Mouse (Mus musculus) cerebellum, adult 18-20 months (tissue): ENCODE measurements at regions not wholly inside any gene's neighbourhood (a gene's known extent, or its start where the extent isn't known, plus 50 kb on each side); places are given as distances from the start of the nearest gene placed in this dataset.

Experiments
- DNase-seq, 2 experiments: peaks; one replicate each; pipeline ENCODE4 v3.0.0; 2021

DNA sequence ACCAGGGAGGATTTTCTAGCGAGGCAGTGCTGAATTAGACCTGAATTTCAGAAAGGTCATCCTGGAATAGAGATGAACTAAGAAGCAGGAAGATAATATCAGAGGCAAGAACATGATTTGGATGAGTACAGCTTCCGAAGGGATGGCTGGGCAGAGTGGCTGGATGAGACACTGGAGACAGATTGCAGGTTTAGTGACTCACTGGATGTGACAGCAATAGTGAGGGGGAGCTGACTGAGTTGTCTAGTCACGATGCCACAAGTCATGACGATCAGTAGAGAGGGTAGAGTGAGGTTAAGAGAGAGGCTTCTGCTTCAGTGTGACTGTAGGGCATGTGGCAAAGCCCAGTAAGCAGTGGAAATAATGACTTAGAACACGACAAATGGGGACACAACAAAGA lies 181.3 kb upstream of the Npy start:
- DNase-seq = no peak

DNA sequence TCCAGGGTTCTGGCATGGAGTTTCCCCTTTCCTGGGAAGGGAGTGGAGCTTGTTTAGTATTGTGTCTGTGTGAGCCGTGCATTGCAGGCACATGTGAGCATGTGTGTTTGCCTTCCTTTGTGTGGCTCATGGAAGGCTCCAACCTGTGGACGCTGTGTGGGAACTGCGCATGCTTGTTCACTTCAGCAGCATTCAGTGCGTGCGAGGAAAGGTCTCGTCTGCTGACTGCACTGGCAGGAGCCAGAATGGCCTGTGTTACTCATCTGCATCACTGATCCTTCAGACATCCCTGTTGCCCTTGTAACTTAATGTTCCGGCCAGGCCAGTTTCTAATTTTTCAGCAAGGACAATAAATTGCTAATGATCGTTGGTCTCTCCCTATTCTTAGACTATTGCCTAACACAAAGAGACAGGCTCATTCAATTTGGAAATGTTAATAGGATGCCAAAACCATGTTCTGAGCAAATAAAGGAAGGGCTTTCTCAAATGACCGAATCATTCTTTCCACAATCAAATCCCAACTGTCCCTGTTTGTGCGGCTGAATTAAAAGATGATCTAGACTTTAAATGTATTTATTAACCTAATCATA lies 167.9 kb upstream of the Npy start:
- no peak for DNase-seq

DNA sequence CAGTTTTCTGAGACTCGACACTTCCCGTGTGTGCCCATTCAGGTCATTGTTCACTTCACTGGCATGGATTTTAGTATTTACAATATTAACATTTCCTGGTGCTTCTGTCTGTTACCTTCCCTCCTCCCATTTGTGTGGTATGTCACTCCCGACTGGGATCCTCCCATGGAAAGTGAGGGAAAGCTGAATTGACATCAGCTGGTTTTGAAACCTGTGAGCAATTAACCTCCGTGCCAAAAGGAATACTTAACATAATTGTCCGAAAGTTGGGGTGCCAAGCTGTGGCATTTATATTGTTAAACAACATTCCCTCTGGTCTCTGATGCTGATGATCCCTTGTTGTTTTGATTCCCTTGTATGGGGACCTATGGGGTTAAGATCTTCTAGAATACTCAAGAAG lies 167.3 kb upstream of the Npy start:
- no peak for DNase-seq

DNA sequence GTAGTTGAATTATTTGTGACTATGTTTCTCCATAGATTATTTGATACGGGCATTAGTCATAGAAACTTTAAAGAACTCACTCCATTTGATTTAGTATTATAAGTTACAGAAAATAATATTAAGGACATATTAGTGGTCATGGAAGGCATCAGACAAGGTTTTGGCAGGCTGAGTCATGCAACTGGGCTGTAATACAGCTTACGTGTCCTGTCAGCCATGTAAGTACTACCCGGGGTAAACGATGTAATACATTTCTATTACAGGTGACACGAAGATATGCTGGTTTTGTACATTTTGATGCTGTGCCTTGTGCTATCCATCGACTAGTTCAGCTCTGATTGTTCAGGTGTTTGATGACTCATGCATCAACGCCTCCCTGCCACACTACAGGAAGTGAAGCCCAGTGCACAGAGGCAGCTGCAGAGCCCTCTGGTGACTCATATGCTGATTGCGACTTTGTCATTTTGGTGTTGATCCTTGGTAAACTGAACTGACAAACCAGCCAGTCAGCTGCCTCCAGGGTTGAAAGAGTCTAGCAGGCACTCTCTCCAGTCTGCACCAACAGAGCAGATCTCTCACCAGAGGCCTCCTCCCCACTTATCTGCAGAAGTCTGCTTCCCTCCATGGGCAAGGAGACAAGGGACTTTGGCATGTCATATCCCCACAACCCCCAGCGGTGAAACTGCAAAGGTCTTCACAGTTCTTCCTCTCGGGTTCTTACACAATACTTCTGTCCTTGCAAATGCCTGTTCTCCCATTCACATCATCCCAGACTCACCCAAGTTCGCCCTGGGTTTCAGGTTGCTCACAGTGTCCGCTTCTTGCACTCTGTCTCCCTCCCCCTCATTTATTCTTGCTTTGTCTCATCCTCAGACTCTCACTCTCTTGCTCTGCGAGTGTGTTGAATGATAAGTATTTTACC lies 165.9 kb upstream of the Npy start:
- no peak for DNase-seq

DNA sequence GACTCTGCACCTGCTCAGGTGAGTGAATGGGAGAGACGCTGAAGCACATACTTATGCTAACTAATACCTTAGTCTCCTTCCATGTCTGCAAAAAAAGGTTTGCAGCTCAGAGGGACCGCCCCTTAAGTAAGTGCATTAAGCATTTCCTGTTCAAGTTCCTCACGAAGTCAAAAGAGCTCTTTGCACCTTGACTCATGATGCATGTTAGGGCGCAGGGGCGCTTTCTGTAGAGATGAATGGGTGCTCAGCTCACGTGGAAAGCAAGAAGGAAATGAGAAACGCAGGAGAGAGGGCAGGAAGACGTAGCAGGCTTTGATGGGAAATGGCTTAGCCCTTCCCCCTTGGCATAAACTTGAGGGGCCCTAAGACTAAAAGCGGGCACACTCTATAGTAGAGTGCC lies 164.5 kb upstream of the Npy start:
- no peak for DNase-seq

DNA sequence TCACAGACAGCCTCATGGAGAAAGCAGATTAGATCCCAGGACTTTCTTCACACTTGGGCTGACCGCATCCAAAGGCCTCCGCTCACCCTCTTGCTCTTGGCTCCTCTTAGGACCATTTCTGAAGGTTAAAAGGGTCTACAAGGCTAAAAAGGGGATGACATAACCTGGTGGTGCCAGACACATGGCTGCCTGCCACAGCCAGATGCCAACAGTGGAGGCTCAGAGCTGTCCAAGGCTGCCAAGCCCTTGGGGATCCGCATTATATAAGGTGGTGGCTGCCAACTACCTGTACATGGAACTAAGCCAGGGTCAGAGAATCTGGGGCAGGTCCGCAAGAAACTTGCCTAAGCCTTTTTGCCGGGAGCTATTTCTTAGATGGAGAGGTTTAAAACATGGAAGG lies 151.5 kb upstream of the Npy start:
- DNase-seq = peak; percentile 54 to 62

DNA sequence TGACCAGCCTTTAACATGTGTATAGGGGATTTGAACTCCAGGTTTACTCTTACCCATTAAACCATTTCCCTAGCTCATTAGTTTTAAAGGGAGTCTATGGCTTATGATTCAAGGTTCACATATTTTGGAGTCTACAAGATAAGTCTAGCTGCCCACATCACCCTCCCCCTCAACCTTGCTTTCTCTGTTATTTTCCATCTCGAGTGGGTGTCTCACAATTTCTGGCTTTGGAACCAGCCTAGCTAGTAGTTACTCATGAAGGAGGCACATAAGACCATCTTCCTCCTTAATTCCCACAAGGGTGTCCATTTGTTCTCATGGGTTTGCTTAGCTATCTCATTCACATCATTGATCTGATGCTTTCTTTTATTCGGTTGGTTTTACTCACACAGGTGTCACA lies 150.6 kb upstream of the Npy start:
- DNase-seq = no peak

DNA sequence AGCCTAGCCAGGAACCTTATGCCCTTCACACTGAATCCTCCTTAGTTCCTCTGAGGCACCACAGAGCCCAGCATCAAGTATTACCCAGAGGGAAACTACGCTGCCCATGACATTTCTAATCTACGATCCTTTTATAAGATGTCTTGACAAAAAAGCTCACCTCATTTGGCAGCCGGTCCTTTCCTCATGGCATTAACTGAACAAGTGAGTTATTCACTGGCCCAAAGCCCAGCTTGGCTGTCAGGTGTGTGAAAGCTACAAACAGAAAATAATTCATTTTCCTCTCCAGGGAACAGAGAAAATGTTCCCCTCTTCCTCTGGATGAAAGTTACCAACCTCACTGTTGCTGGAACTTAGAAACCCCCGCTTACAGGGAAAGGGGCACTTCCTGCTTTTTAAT lies 135.7 kb upstream of the Npy start:
- no peak for DNase-seq

DNA sequence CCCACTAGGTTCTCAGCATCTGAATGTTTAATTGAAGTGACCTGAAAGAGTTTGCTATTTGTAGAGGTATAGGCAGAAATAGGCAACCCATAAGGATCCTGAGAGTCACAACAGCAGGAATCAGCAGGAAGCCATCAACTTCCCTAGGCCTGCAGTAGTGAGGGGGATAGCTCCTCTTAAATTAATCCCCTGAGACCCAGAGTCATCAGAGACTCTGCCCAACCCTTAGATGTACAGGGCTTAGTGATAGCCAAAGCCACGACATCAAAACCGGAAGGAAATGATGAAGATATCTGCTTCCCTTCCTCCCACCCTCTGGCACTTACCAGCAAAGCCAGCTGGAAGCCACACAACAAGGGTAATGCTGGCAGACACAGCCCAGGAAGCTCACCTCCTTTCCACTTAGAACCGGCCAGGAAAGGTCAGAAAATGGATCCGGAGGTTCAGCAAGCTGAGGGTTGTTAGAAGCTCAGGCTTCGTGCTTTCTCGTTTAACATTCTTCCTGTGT lies 130.4 kb upstream of the Npy start:
- DNase-seq = peak in 1 of 2 experiments; percentile 7

DNA sequence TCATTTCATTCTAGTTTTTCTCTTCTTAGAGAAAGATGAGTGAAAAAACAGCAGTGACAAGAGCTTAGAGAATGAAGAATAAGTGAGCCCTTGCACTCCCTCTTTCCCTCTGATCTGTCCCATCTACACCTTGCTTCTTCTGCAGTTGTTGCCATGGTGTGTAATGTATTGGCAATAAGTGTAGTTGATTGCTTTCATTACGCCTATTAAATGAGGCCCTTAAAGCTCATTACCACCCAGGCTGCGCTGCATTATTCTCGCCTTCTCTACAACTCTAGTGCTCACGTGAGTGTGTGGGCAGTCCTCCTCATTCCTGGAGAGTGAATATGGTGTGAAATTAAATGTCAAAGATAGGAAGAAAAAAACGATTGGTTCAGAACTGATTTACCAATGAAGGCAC lies 127.7 kb upstream of the Npy start:
- DNase-seq = no peak

DNA sequence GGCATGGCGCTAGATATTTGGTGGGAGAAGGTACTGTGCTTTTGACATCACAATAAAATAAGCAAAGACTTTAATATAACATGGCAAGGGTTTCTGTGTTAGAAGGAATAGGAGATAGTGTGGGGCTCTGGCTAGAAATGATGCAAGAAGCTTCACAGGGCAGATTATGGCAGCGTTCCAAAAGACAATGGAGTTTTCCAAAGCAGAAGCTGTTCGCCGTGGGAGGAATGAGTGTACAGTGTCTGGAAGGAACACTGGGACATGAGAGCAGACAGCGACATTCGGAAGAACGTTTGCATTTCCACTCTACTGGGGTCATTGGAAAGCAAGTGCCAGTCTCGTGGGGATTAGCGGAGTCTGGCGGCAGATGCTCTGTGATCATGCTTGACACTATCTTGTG lies 125.5 kb upstream of the Npy start:
- DNase-seq = no peak

DNA sequence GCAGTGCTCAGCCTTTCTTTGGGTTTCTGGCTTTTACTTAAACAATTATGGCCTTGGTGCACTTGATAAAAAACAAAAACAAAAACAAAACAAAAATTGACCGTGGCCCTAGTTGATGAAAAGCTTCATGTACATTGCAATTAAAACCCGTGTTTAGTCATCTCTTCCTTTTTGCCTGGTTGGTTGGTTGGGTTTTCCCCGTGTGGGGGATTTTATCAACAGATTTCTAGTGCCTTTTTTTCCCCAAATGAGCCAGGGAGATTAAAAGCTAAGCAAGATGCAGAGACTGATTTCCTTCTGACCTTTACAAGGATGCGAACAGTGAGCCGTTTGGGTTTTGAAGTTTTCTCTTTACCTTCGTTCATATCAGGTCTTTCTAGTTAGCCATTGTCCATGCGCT lies 121.1 kb upstream of the Npy start:
- no peak for DNase-seq

DNA sequence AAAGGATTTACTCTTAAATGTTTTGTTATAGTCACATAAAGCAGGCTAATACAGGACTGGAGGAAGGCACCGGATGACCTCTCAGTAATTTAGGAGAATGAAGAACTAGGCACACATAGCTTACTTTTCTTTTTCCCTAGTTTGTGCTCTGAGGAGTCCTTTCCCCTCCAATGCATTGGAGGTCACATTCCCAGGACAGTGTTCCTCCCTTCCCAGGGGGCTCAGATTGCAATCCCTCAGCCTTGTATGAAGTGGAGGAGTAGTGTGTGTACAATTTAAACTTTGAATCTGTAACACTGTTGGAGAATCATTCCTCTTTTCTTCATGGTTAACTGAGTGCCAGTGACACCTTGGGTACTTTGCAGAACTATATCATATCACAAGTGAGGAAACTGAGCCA lies 109.5 kb upstream of the Npy start:
- no peak for DNase-seq

DNA sequence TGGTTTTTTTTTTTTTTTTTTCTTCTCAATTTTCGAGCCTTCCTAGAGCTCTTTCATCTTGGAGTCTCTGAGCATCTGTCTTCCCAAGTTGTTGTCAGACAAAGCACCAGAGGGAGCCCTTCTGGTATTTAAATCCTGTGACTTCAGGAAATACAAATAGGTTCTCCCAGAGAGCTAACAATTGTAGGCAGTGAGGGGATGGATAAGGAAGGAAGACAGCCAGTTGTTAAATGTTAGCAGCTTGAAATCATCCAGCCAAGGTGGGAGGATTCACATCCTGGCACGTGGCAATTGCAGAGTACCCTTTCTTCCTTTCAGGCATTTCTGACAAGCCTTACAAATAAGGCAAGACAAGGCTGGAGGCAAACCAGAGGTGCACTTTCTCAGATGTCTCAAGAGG lies 106.0 kb upstream of the Npy start:
- DNase-seq = no peak

DNA sequence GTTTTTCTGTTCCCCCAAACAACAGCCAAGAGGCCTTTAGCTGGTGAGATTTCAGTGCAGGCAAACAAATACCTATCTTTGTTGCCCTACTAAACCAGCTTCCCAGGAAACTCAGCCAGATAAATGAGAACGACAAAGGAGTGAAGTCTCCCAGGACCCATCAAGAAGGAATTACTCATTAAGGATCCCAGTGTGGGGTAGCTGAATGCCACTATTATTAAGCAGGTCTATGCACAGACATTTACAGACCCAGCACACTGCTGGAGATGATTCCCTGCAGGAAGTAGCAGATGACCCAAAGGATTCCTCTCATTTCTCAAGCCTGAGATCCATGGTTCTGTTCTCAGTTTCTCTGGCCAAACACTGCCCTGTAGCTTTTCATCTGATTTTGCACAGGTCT lies 105.6 kb upstream of the Npy start:
- no peak for DNase-seq

DNA sequence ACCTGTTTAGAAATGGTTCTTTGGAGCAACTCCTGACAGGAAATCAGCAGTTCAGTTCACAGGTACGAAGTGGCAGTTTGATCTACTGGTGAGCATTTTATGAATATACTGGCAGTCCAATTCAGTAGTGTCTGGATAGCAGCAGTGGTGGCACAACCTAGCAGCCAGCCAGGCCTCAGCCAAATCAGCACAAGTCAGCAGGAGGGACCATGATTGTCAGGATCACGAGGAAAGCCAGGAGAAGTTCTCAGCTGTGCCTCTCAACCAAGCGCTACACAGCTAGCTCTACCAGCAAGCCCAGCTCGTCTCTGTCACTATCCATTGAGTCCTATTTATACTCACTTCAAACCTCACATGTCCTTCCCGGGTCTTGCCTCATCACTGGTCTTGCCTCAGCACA lies 89.3 kb upstream of the Npy start:
- peak; percentile 33 to 50 for DNase-seq

DNA sequence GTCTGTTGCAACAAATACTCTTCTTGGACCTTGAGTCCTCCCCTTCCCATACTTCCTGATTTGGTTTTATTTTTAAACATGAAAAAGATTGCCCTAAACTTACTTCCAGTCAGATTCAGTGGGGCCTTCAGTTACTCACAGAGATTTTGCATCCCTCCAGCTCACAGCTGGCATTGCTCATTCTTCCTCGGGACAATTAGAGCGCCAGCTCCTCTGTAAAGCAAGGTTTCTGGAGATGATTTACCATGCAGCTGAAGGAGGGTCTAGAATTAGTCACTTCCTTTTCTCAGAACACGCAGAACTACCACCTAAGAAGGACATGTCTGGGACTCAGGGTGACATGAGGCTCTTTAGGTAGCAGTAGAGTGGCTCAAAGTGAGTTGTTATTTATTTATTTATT lies 79.4 kb upstream of the Npy start:
- DNase-seq = no peak

DNA sequence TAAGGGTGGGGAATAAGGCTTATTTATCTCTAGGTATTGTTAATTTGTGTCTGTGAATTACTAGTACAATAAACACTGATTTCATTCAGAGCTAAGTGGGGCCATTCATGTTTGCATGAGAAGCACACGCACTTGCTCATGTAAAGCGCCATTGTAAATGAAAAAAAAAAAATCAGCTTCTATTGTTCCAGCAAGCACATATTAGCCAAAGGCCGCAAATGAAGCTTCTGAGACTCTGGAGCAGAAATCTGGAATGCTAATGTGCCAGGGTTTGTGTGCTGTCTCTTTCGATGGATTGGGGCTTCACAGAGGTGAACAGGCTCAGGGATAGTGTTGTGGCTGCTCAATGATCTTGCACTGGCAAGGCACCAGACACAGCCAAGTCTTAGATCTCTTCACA lies 77.2 kb upstream of the Npy start:
- DNase-seq = no peak

DNA sequence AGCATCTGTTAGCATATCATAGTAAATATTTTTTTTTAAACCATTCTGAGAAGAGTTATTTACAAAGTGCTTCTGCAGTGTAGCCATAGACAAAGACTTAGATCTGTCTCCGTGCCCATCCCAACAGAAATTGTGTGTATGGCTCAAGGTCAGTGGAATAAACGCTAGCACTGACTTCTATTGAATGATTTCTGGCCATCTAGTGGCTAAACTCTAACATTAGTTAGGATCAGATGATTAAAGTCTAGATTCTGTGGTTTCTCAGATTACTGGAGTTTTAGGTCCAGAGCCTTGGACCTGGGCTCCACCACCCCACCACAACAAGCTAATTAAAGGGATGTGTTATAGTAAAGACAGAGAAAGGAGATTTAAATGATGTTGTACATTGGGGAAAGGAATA lies 72.0 kb upstream of the Npy start:
- no peak for DNase-seq

DNA sequence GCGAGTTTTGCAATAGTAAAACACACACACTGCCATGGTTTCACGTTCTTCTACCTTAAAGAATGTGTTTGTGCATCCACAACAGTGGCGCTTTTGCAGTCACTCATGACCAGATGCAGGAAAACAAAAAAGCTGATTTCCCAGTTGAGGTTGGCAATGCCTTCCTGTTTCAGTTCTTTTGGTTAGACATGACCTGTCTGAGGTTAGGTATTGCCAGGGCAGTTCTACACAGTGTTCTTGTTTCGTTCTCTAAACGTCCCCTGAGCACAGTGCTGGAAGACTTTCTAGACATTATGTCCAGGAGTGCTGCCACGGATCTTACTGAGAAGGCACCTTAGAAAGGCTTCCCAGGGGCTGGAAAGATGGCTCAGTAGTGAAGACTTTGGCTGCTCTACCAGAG lies 62.9 kb upstream of the Npy start:
- DNase-seq = no peak

DNA sequence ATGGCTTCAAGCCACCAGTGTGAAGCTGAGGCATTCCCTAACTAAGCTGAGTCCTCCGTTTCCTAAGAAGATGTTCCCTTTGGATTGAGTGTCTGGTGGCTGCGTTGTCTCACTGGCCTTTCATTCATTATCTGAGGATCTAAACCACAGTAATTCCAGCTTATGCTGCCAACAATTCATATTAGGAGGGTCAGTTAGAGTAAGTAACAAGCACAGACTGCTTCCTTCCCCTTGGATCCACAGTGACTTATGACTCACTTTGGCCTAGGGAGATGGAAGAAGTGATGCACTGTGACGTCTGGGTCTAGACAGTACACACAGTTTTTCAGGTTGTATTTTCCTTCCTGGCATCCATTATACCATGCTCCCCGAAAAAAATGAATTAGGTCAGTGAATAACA lies 57.8 kb upstream of the Npy start:
- no peak for DNase-seq

DNA sequence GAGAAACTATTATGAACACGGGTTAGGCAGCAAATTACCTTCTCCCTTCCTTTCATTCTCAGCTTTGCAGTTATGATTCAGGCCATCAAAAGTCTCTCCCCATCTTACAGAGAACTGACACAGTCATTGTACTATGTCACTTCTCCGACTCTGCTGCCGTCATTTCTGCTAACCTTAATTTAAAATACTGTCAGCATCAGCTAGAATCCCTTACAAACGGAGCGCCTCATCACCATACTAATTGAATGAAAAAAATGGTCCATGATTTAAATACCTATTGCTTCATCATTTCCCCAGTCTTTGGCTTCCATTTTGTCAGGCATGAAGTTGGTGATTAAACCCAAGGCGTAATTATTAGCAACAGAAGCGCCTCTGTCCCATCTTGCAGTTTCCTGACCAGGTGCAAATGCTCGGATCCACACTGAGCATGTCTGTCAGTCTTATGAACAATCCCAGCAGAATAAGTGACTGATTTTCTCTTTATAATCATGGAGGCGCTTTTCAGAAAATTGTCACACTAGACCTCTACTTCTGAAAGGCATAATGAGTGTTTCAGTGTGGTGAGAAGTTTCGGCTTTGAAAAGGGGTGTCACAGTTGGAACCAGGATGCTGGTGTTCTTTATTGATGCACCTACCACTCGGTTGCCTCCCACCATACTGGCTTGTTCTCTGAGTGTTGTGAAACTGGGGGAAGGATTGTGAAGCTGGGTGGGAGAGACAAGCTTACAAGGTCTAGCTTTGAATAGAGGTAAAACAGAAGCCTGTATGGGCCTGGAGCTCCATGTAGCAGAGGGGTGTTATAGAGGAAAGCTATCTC lies 52.4 kb upstream of the Npy start:
- DNase-seq = no peak
